Mouse (Mus musculus) hindbrain, embryonic 16.5 days (tissue): ENCODE data around the gene Ss18l1. TPM values are rescaled to one million over a fixed set of nuclear protein-coding genes. Genes with fewer than 3 reads are reported as not detected.

Source experiments
- ATAC-seq: fragments of 200-750 bp; cut with Nextera tagmentation; 2 replicates; pipeline ENCODE4 v1.8.0; 2017; ENCODE audit warnings: moderate TSS enrichment, moderate library complexity
- H3K27ac ChIP-seq: fragments of 300-500 bp; sonication (generic); 2 replicates; pipeline ENCODE4 v1.5.1; 2014; ENCODE audit warnings: low read depth, mild to moderate bottlenecking, control low read depth, low read length, moderate library complexity
- H3K27me3 ChIP-seq: fragments of 300-500 bp; sonication (generic); replicated peaks from 2 replicates; pipeline ENCODE4 v1.6.1; 2014; ENCODE audit warnings: low read length; ENCODE audit not compliant: control insufficient read depth, insufficient read depth
- H3K36me3 ChIP-seq: fragments of 300-500 bp; sonication (generic); 2 replicates; pipeline ENCODE4 v1.6.1; 2014; ENCODE audit warnings: mild to moderate bottlenecking, low read length, moderate library complexity, mixed read lengths; ENCODE audit not compliant: control insufficient read depth, insufficient read depth
- H3K4me1 ChIP-seq: fragments of 300-500 bp; sonication (generic); 2 replicates; pipeline ENCODE4 v1.6.1; 2014; ENCODE audit warnings: low read depth, low read length; ENCODE audit not compliant: control insufficient read depth, insufficient read depth
- H3K4me2 ChIP-seq: fragments of 300-500 bp; sonication (generic); 2 replicates; pipeline ENCODE4 v1.6.1; 2014; ENCODE audit warnings: mild to moderate bottlenecking, low read length, control low read depth, moderate library complexity
- H3K4me3 ChIP-seq: fragments of 300-500 bp; sonication (generic); 2 replicates; pipeline ENCODE4 v1.5.1; 2014; ENCODE audit warnings: mild to moderate bottlenecking, low read length, control low read depth, moderate library complexity
- H3K9ac ChIP-seq: fragments of 300-500 bp; sonication (generic); 2 replicates; pipeline ENCODE4 v1.6.1; 2014; ENCODE audit warnings: low read depth, mild to moderate bottlenecking, control low read depth, low read length, moderate library complexity
- H3K9me3 ChIP-seq: fragments of 300-500 bp; sonication (generic); 2 replicates; pipeline ENCODE4 v1.6.1; 2014; ENCODE audit warnings: mild to moderate bottlenecking, low read length, moderate library complexity; ENCODE audit not compliant: control insufficient read depth
- WGBS: fragments of 180-500 bp; shearing (Covaris S2); extraction: QIAGEN DNeasy Blood & Tissue Kit; methylation state at CpG from one replicate; pipeline ENCODE4 v1.1.7; 2014; 5-methylcytosine and 5-hydroxymethylcytosine counted together
- polyA plus RNA-seq: library from polyadenylated mRNA; unstranded; fragments of >200 nt; fragmentation: Nextera tagmentation; extraction: Ambion mirVana; gene quantifications from 2 replicates; pipeline ENCODE4 v1.2.1, GENCODE M21; 2015

Ss18l1 gene
- polyA plus RNA-seq, 1 experiment from 2014 or later = 53.0 TPM

- Histone ChIP-seq H3K4me1 (peaks cover 14% of the 10 kb centered on the region), H3K4me3 (no peak overlapping the region), H3K27ac (no peak overlapping the region), H3K36me3 (peaks cover 10% of the 10 kb centered on the region), H3K27me3 (no peaks in the 10 kb centered on the region), H3K9ac (no peak overlapping the region), H3K4me2 (no peak overlapping the region), H3K9me3 (no peaks in the 10 kb centered on the region)
- WGBS = 77% methylated on average over 7 of the region's 7 CpGs
- no peak for ATAC-seq
Observed at GRCm38 (mm10) chr2:180072886-180073285, 30.6 kb downstream of the Ss18l1 start.

DNA sequence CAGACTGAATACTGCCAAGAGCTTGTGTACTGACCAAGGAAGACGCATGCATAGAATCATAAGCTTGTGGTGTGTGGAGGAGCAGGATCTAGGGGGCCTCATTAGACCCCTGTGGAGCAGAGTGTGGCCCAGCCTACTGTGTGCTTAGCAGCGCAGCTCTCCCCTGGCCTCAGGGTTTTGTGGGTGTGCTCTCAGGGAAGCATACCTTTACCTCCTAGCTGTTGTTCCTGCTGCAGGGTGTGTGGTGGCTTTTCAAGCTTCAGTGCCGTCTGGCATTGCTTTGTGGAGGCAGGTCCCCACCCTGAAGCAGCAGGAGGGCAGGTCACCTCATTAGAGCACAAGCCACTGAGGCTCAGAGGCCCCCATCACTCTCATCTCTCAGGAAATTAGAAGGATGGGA, 35.3 kb downstream of the Ss18l1 start:
- Histone ChIP-seq H3K27ac (no peak overlapping the region), H3K4me3 (no peak overlapping the region), H3K9me3 (no peaks in the 10 kb centered on the region), H3K4me1 (no peaks in the 10 kb centered on the region), H3K36me3 (peaks cover 10% of the 10 kb centered on the region), H3K4me2 (no peak overlapping the region), H3K27me3 (no peaks in the 10 kb centered on the region), H3K9ac (no peak overlapping the region)
- ATAC-seq = no peak
- 74% methylated on average over 3 of the region's 3 CpGs for WGBS

DNA sequence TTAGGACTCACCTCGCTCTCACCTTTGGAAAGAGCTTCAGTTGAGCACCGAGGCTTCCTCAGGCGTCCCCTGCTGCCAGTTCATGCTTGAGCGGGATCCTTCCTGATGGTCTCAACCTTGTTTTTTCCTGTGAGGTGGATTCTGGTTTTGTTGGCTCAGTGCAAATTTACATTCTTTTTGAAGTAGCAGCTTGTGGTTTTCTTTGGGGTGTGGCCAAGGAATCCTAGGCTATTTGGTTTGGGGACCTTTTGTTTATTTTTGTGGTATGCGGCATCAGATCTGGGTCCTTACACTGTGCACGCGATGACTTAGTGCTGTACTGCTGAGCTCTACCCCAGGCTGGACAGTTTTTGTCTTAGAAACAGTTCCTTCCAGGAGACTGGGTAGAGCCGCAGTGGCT, 38.4 kb downstream of the Ss18l1 start:
- no peak for ATAC-seq
- no peak overlapping the region for H3K9ac ChIP-seq
- no peak overlapping the region for H3K4me3 ChIP-seq
- no peak overlapping the region for H3K27ac ChIP-seq
- H3K4me2 ChIP-seq = no peak overlapping the region
- 90% methylated on average over 8 of the region's 8 CpGs for WGBS
- H3K27me3 ChIP-seq = no peaks in the 10 kb centered on the region
- no peaks in the 10 kb centered on the region for H3K9me3 ChIP-seq
- peaks cover 9% of the 10 kb centered on the region for H3K36me3 ChIP-seq
- H3K4me1 ChIP-seq = no peaks in the 10 kb centered on the region

GRCm38 (mm10) chr2:180083063-180083462, 40.8 kb downstream of the Ss18l1 start:
- Histone ChIP-seq H3K27me3 (no peaks in the 10 kb centered on the region), H3K4me3 (no peak overlapping the region), H3K9ac (no peak overlapping the region), H3K27ac (no peak overlapping the region), H3K4me1 (no peaks in the 10 kb centered on the region; the same call in 1 of the 2 replicates), H3K9me3 (no peaks in the 10 kb centered on the region), H3K36me3 (peaks cover 9% of the 10 kb centered on the region), H3K4me2 (no peak overlapping the region)
- ATAC-seq = no peak
- 91% methylated on average over 10 of the region's 10 CpGs for WGBS

- no peaks in the 10 kb centered on the region for H3K27me3 ChIP-seq
- no peak for ATAC-seq
- no peak overlapping the region for H3K4me3 ChIP-seq
- H3K36me3 ChIP-seq = peaks cover 6% of the 10 kb centered on the region
- WGBS = 55% methylated on average over 3 of the region's 3 CpGs
- no peaks in the 10 kb centered on the region; the same call in 1 of the 2 replicates for H3K4me1 ChIP-seq
- no peak overlapping the region for H3K9ac ChIP-seq
- no peaks in the 10 kb centered on the region for H3K9me3 ChIP-seq
- H3K4me2 ChIP-seq = no peak overlapping the region
- H3K27ac ChIP-seq = no peak overlapping the region
Observed at GRCm38 (mm10) chr2:180084565-180084964, 42.3 kb downstream of the Ss18l1 start.

- no peaks in the 10 kb centered on the region; the same call in 1 of the 2 replicates for H3K4me1 ChIP-seq
- no peak overlapping the region for H3K4me3 ChIP-seq
- no peak overlapping the region for H3K4me2 ChIP-seq
- H3K36me3 ChIP-seq = peaks cover 6% of the 10 kb centered on the region
- 66% methylated on average over 16 of the region's 16 CpGs for WGBS
- H3K27me3 ChIP-seq = no peaks in the 10 kb centered on the region
- ATAC-seq = peak; percentile 40
- no peaks in the 10 kb centered on the region for H3K9me3 ChIP-seq
- H3K9ac ChIP-seq = 0 out of 2 replicates have a peak overlapping the region, but pooled peaks have one; percentile 4
- H3K27ac ChIP-seq = peak overlapping the region; percentile 9; the same call in 1 of the 2 replicates
Observed at GRCm38 (mm10) chr2:180085926-180086636, 43.8 kb downstream of the Ss18l1 start.

DNA sequence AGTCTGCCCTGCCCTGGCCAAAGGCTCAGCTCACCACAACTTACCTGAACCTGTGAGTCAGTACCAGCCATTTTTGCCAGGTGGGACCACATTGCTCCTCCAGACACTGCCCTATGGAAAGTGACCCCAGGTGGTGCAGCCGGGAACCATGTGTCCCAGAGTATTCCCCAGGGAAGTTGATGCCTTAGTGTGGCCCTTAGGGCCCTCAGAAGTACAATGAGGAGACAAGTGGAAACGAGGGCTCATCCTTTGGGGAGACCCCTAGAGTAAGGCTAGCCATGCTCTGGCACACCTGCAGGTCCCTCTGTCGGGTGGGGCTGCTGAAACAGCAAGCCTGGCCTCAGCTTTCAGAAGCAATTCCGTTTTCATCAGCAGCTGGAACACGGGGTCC, 44.3 kb downstream of the Ss18l1 start:
- Histone ChIP-seq H3K27ac (no peak overlapping the region; the same call in 1 of the 2 replicates), H3K4me3 (no peak overlapping the region), H3K36me3 (peaks cover 6% of the 10 kb centered on the region), H3K27me3 (no peaks in the 10 kb centered on the region), H3K9ac (no peak overlapping the region), H3K4me1 (no peaks in the 10 kb centered on the region; the same call in 1 of the 2 replicates), H3K9me3 (no peaks in the 10 kb centered on the region), H3K4me2 (no peak overlapping the region)
- no peak for ATAC-seq
- 85% methylated on average over 5 of the region's 5 CpGs for WGBS

GRCm38 (mm10) chr2:180087472-180087871, 45.2 kb downstream of the Ss18l1 start:
- Histone ChIP-seq H3K4me1 (no peaks in the 10 kb centered on the region; the same call in 1 of the 2 replicates), H3K9ac (no peak overlapping the region)
- WGBS = 90% methylated on average over 4 of the region's 4 CpGs

DNA sequence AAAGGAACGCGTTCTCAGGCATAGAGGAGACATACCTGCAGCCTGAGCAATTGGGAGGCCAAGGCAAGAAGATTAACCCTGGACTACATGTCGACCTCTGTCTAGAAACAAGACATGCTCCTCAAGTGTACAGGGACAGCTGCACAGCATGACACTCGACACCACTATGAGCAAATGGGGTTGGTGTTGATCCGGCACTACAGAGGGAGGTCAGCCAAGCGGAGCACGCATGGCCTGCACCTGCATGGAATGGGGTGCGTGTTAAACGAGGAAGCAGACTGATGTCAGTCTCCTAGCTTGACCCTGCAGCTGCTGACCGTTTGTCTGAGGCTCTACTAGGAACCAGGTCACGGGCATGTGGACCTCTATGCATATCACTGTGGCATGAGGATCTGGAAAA, 48.0 kb downstream of the Ss18l1 start:
- H3K27ac ChIP-seq = no peak overlapping the region
- H3K9me3 ChIP-seq = no peaks in the 10 kb centered on the region
- no peaks in the 10 kb centered on the region; the same call in 1 of the 2 replicates for H3K4me1 ChIP-seq
- no peak overlapping the region for H3K4me2 ChIP-seq
- no peak overlapping the region for H3K9ac ChIP-seq
- no peak for ATAC-seq
- no peaks in the 10 kb centered on the region for H3K27me3 ChIP-seq
- 76% methylated on average over 11 of the region's 11 CpGs for WGBS
- H3K36me3 ChIP-seq = no peaks in the 10 kb centered on the region
- H3K4me3 ChIP-seq = no peak overlapping the region

More at GRCm38 (mm10) chr2:180087472-180087871, 45.2 kb downstream of the Ss18l1 start:
- H3K9me3 ChIP-seq = no peaks in the 10 kb centered on the region
- peaks cover 3% of the 10 kb centered on the region for H3K36me3 ChIP-seq
- no peaks in the 10 kb centered on the region for H3K27me3 ChIP-seq
- no peak overlapping the region for H3K4me2 ChIP-seq
- no peak overlapping the region for H3K27ac ChIP-seq
- no peak for ATAC-seq
- no peak overlapping the region for H3K4me3 ChIP-seq
